Mouse (Mus musculus) CD4-positive, CD25-positive, alpha-beta regulatory T cell, adult 2 months (primary cell): ENCODE measurements around the gene Rad51.
A peak's percentile ranks its signal among the peaks of the same experiment; 100 is the strongest.

ENCODE experiments used
- DNase-seq: peaks from one replicate; pipeline ENCODE4 v3.0.0-alpha.2; 2012; ENCODE audit warnings: low read depth, low spot score

The Rad51 gene

GRCm38 (mm10) chr2:119112438-119113112, at the start of gene Rad51:
Rad51 (plus strand) TSS chr2:119112793.
- peak; percentile 89 for DNase-seq

- DNase-seq, result no peak
Measured at GRCm38 (mm10) chr2:119072397-119072796, 40.2 kb upstream of the Rad51 start.

GRCm38 (mm10) chr2:119086156-119086555, 26.4 kb upstream of the Rad51 start:
- no peak for DNase-seq

- DNase-seq, result no peak
Measured at GRCm38 (mm10) chr2:119101552-119101951, 11.0 kb upstream of the Rad51 start.

- DNase-seq, result no peak
Measured at GRCm38 (mm10) chr2:119106583-119106982, 6.0 kb upstream of the Rad51 start.

GRCm38 (mm10) chr2:119108554-119108953, 4.0 kb upstream of the Rad51 start:
- peak; percentile 27 for DNase-seq

- DNase-seq, result no peak
Measured at GRCm38 (mm10) chr2:119111060-119111459, 1.5 kb upstream of the Rad51 start.

- DNase-seq, result peak; percentile 31
Measured at GRCm38 (mm10) chr2:119113121-119113925, 730 bp downstream of the Rad51 start.

- DNase-seq, result no peak
Measured at GRCm38 (mm10) chr2:119136346-119136898, 23.8 kb downstream of the Rad51 start.

- peak; percentile 37 for DNase-seq
Measured at GRCm38 (mm10) chr2:119145199-119145598, 32.6 kb downstream of the Rad51 start.

GRCm38 (mm10) chr2:119146435-119146834, 33.8 kb downstream of the Rad51 start:
- no peak for DNase-seq

- DNase-seq, result no peak
Measured at GRCm38 (mm10) chr2:119147160-119147678, 34.6 kb downstream of the Rad51 start.

GRCm38 (mm10) chr2:119147775-119148174, 35.2 kb downstream of the Rad51 start:
- DNase-seq, result no peak

- no peak for DNase-seq
Measured at GRCm38 (mm10) chr2:119152255-119152654, 39.7 kb downstream of the Rad51 start.

- no peak for DNase-seq
Measured at GRCm38 (mm10) chr2:119154683-119155082, 42.1 kb downstream of the Rad51 start.

- no peak for DNase-seq
Measured at GRCm38 (mm10) chr2:119155388-119155787, 42.8 kb downstream of the Rad51 start.

- DNase-seq, result no peak
Measured at GRCm38 (mm10) chr2:119156081-119156680, 43.6 kb downstream of the Rad51 start.

- DNase-seq, result peak; percentile 97
Measured at GRCm38 (mm10) chr2:119156681-119157572, 44.3 kb downstream of the Rad51 start, which contains the start of gene Rmdn3. Rmdn3 (minus strand) TSS chr2:119157034.

- no peak for DNase-seq
Measured at GRCm38 (mm10) chr2:119157836-119158235, 45.2 kb downstream of the Rad51 start.

- no peak for DNase-seq
Measured at GRCm38 (mm10) chr2:119161247-119161646, 48.7 kb downstream of the Rad51 start.

GRCm38 (mm10) chr2:119163135-119163534, 50.5 kb downstream of the Rad51 start:
- DNase-seq, result no peak
